Mouse (Mus musculus) hindbrain, embryonic 10.5 days (tissue): ENCODE measurements at regions not wholly inside any gene's neighbourhood (a gene's known extent, or its start where the extent isn't known, plus 50 kb on each side); places are given as distances from the start of the nearest gene placed in this dataset.
A peak's percentile ranks its signal among the peaks of the same experiment; 100 is the strongest.

ENCODE experiments used
- DNase-seq: peaks from one replicate; pipeline ENCODE4 v3.0.0-alpha.2; 2017; ENCODE audit warnings: low spot score
- H3K27ac ChIP-seq: fragments of 300-500 bp; sonication (generic); 2 replicates; pipeline ENCODE4 v1.5.1; 2016; ENCODE audit warnings: mild to moderate bottlenecking, moderate library complexity
- H3K27me3 ChIP-seq: fragments of 300-500 bp; sonication (generic); 2 replicates; pipeline ENCODE4 v1.6.1; 2016; ENCODE audit warnings: mild to moderate bottlenecking; ENCODE audit not compliant: poor library complexity, insufficient read depth, severe bottlenecking
- H3K36me3 ChIP-seq: fragments of 300-500 bp; sonication (generic); 2 replicates; pipeline ENCODE4 v1.6.1; 2016; ENCODE audit warnings: mild to moderate bottlenecking, moderate library complexity
- H3K4me1 ChIP-seq: fragments of 300-500 bp; sonication (generic); replicated peaks from 2 replicates; pipeline ENCODE4 v1.6.1; 2016; ENCODE audit warnings: mild to moderate bottlenecking
- H3K4me3 ChIP-seq: fragments of 300-500 bp; sonication (generic); 2 replicates; pipeline ENCODE4 v1.5.1; 2016; ENCODE audit warnings: mild to moderate bottlenecking, moderate library complexity
- H3K9me3 ChIP-seq: fragments of 300-500 bp; sonication (generic); 2 replicates; pipeline ENCODE4 v1.6.1; 2016; ENCODE audit warnings: mild to moderate bottlenecking, moderate library complexity
- WGBS: fragments of 180-500 bp; shearing (Covaris S2); methylation state at CpG from one replicate; pipeline ENCODE4 v1.1.7; 2016; 5-methylcytosine and 5-hydroxymethylcytosine counted together

DNA sequence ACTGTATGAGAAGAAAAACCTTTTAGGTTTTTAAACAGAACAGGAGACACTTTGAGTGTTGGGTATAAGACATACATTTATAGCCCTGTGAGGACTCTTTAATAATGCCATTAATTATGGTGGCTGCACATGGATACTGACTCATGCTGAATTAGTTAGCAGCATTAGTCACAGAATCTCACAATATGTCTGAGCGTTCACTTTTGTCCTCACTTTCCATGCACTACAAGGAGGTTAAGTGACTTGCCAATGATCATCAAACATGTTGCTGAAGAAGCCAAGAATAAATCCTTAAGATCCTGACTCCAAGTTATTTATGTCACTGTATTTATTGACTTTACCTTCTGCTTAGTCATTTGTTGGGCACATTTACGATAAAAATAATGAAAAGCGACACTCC, 105.6 kb upstream of the Atxn7l3b start:
- H3K9me3 ChIP-seq = no peaks in the 10 kb centered on the region
- 78% methylated on average over 3 of the region's 3 CpGs for WGBS
- no peak overlapping the region for H3K4me3 ChIP-seq
- no peak overlapping the region for H3K27ac ChIP-seq
- no peaks in the 10 kb centered on the region for H3K36me3 ChIP-seq
- no peaks in the 10 kb centered on the region for H3K27me3 ChIP-seq
- DNase-seq = no peak
- H3K4me1 ChIP-seq = no peaks in the 10 kb centered on the region

DNA sequence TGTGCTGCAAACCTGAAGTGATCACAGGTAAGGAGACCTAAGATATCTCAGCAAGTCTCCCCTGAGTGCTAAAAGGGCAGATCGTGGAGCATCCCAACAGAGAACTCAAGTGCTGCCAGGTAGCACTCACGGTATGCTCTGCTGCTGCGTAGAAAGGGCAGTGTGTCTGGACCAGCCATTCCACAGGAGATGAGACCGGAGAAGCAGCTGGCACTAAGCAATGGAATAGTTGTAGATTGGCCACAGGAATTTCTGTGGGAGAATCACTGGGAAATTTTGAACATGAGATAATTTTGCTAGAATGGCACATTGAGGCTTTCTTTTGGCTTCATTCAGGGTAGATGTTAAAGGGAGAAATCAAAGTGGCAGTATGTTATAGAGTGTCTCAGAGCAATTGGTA, 104.1 kb upstream of the Atxn7l3b start:
- no peak overlapping the region for H3K27ac ChIP-seq
- no peaks in the 10 kb centered on the region for H3K27me3 ChIP-seq
- WGBS = 86% methylated on average over 4 of the region's 4 CpGs
- DNase-seq = no peak
- H3K36me3 ChIP-seq = no peaks in the 10 kb centered on the region
- H3K4me3 ChIP-seq = no peak overlapping the region
- H3K9me3 ChIP-seq = no peaks in the 10 kb centered on the region
- no peaks in the 10 kb centered on the region for H3K4me1 ChIP-seq

DNA sequence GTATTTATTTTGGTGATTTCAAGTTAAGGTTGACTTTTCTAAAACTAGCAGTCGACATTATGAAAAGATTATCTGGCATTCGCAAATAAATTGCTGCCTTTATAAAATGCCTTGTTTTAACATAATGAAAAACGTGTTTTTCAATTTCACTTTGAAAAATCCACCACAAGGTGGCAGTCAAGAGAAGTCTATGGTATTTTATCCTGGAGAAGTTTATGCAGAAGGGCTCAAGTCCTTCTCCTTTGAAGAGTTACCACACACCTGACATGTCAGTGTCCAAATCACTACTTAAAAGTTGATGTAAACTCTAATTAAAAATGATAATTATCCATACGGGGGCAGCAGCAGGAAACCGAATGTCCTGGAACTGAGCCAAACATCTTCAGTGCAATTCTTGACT, 98.5 kb upstream of the Atxn7l3b start:
- no peak overlapping the region for H3K27ac ChIP-seq
- H3K36me3 ChIP-seq = no peaks in the 10 kb centered on the region
- no peaks in the 10 kb centered on the region for H3K4me1 ChIP-seq
- no peaks in the 10 kb centered on the region for H3K9me3 ChIP-seq
- no peak for DNase-seq
- H3K4me3 ChIP-seq = no peak overlapping the region
- 18% methylated on average over 5 of the region's 5 CpGs for WGBS
- H3K27me3 ChIP-seq = no peaks in the 10 kb centered on the region

DNA sequence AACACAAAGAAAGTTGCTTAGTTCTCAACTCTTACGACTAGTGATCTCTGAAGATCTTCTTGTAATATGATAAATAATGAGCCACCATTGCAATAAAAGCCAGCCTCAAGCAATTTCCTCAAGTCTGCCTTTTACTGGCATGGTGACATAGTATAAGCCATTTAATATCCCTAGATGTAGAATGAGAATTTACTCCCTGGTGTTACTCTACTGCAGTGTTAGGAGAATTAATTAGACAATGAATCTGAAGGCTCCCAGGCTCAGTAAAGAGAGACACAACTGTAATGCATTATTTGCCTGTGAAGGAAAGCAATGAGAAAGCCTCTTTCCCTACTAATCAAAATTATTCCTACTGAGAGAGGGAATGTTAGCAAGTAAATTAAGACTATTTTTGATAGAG, 95.8 kb upstream of the Atxn7l3b start:
- H3K27ac ChIP-seq = no peak overlapping the region
- no peaks in the 10 kb centered on the region for H3K27me3 ChIP-seq
- H3K9me3 ChIP-seq = no peaks in the 10 kb centered on the region
- H3K4me3 ChIP-seq = no peak overlapping the region
- 90% methylated on average over 1 of the region's 1 CpGs for WGBS
- DNase-seq = no peak
- H3K4me1 ChIP-seq = no peaks in the 10 kb centered on the region
- no peaks in the 10 kb centered on the region for H3K36me3 ChIP-seq

DNA sequence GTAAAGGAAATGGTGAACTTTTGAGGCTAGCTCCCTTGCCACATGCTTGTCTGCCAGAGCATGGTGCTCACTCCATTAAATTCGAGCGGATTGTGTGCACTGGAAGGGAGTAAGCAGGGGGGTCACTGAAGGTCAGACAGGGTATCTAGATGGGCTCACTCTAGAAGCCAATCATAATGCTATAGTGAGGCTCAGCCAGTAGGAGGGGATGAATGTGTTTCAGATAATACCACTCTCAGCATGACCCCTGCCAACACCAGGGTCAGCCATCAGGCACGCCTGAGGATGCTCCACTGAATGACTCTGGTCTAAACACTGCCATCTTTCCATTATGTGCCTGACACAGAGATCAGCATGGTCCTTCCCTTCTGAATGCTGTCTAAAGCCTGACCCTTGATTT, 80.3 kb upstream of the Atxn7l3b start:
- Histone ChIP-seq H3K9me3 (no peaks in the 10 kb centered on the region), H3K27ac (no peak overlapping the region), H3K27me3 (no peaks in the 10 kb centered on the region), H3K36me3 (no peaks in the 10 kb centered on the region), H3K4me3 (no peak overlapping the region), H3K4me1 (peaks cover 15% of the 10 kb centered on the region)
- peak; percentile 25 for DNase-seq
- 24% methylated on average over 3 of the region's 3 CpGs for WGBS

DNA sequence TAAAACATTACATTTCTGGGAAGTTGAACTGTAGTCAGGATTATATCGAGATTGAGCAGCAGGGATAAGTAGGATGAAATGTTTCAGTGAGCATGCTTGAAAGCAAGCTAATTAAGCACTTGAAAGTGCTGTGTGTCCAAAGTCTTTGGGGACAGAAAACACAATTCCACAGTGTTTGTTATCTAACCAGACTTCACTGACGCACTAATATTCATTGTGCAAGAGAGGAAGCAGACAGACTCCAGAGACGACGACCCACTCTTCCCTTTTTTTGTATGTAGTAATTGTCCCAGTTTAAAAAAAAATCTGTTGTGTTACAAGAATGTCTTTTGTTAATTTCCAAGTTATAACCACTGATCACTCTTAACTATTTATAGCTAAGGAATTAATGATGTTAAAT, 61.9 kb upstream of the Atxn7l3b start:
- Histone ChIP-seq H3K9me3 (no peaks in the 10 kb centered on the region), H3K4me1 (no peaks in the 10 kb centered on the region), H3K27ac (no peak overlapping the region), H3K4me3 (no peak overlapping the region), H3K27me3 (no peaks in the 10 kb centered on the region), H3K36me3 (no peaks in the 10 kb centered on the region)
- no peak for DNase-seq
- WGBS = 75% methylated on average over 4 of the region's 4 CpGs

DNA sequence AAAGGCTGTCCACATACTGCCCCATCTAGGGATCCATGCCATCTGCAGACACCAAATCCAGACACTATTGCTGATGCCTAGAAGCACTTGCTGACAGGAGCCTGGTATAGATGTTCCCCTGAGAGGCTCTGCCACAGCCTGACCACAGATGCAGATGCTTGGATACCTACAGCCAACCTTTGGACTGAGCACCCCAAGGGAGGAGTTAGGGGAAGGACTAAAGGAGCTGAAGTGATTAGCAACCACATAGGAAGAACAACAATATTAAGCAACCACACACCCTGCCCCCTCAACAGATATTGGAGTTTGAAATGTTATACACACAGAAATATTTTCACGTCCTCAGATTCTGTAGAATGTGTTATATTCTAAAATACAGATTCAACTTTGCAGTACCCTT, 53.9 kb upstream of the Atxn7l3b start:
- 78% methylated on average over 1 of the region's 1 CpGs for WGBS
- DNase-seq = no peak
- no peak overlapping the region for H3K4me3 ChIP-seq

More for the DNA sequence above, 53.9 kb upstream of the Atxn7l3b start:
- Histone ChIP-seq H3K36me3 (no peaks in the 10 kb centered on the region), H3K4me1 (no peaks in the 10 kb centered on the region), H3K9me3 (no peaks in the 10 kb centered on the region), H3K27ac (no peak overlapping the region), H3K27me3 (no peaks in the 10 kb centered on the region)
